ENCODE assay signal across 8 mouse cellular contexts in the genomic region with DNA sequence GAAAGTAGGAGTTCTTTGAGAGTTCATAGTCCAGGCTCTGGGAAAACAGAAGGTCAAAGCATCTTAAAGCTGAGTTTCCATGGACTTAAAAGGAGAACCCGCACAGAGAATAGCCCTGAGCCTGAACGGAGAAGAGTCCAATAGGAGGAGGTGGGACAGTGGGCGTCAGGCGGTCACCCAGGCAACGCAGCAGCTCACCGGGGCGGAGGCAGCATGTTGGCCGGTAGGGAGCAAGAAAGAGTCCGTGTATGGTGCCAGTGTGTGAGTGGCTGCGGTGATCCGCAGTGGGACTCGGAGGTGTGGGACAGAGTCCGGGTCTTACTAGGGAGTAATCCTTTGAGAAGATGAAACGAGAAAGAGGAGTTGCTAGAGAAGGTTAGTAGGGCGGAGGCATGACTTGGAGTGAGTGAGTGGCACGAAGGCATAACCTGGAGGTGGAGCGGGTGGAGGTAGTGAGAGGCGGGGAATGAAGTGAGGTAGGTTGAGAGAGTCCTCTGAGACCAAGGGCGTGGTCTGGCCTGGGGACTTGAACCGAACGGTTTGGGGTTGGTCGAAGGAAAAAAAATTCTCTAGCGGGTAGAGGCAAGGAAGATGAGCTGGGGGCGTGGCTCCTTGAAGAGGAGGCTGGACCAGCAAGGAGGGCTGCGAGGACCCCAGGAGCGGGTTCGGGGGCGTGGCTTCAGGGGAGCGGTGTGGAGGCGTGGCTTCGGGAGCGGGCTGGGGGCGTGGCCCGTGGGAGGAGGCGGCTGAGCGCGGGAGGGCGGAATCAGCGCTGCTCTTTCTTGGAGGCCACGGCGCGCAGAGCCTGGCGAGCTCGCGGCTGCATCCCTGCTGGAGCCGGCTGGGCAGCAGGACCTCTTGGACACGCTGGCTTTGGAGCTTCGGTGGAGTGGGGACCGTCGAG. TPM values are rescaled to one million over a fixed set of nuclear protein-coding genes. Genes with fewer than 3 reads are reported as not detected.
DNase-seq lines count a peak whose midpoint lies in the region; ATAC-seq and TF ChIP-seq lines count a peak whose summit lies in the region.

Spata13 (plus strand) TSS at position 41 of the 904 bp plus-strand sequence.

- DNase-seq in layer of hippocampus, adult 11-12 months (ENCODE audit: low spot score): peak; percentile 61
- DNase-seq in layer of hippocampus, adult 9-10 months (ENCODE audit: low spot score): no peak
- DNase-seq in embryonic facial prominence, embryonic 14.5 days (ENCODE audit: low spot score): peak; percentile 94
- peak; percentile 83 for DNase-seq in heart, adult 8-10 months (ENCODE audit: low spot score)
- peak; percentile 92 to 94 for DNase-seq in kidney, adult 8-10 months
- DNase-seq in limb, embryonic 14.5 days (ENCODE audit: low spot score): peak; percentile 81
- peak; percentile 86 for DNase-seq in midbrain, postnatal 0 days (ENCODE audit: low spot score)
- DNase-seq in spleen, postnatal 14 days (ENCODE audit: low spot score in 2 of 2): peak; percentile 91 to 93

- peaks cover 17% of the 10 kb centered on the region for H3K4me1 ChIP-seq in embryonic facial prominence, embryonic 14.5 days (ENCODE audit: control insufficient read depth, insufficient read depth, low read length)
- peaks cover 14% of the 10 kb centered on the region for H3K4me1 ChIP-seq in limb, embryonic 14.5 days (ENCODE audit: control insufficient read depth, insufficient read depth, low read length)
- peaks cover 12% of the 10 kb centered on the region; the same call in 1 of the 2 replicates for H3K4me1 ChIP-seq in midbrain, postnatal 0 days (ENCODE audit: insufficient read depth, low read length)

- H3K4me3 ChIP-seq in embryonic facial prominence, embryonic 14.5 days (ENCODE audit: low read depth, low read length): peak within 1 kb of the TSS; percentile 65
- H3K4me3 ChIP-seq in limb, embryonic 14.5 days (replicated peaks; ENCODE audit: low read length): peak within 1 kb of the TSS; percentile 61
- peak within 1 kb of the TSS; percentile 60 for H3K4me3 ChIP-seq in midbrain, postnatal 0 days (ENCODE audit: low read depth, low read length)

- peak within 1 kb of the TSS; percentile 98 for H3K4me2 ChIP-seq in embryonic facial prominence, embryonic 14.5 days (ENCODE audit: low read depth, low read length)
- H3K4me2 ChIP-seq in limb, embryonic 14.5 days (replicated peaks; ENCODE audit: low read depth, low read length, severe bottlenecking): peak within 1 kb of the TSS; percentile 99
- peak within 1 kb of the TSS; percentile 99 for H3K4me2 ChIP-seq in midbrain, postnatal 0 days (ENCODE audit: low read depth, low read length, poor library complexity, severe bottlenecking)

- no peak within 1 kb of the TSS; the same call in 1 of the 2 replicates for H3K27ac ChIP-seq in embryonic facial prominence, embryonic 14.5 days (replicated peaks; ENCODE audit: low read depth, low read length)
- no peak within 1 kb of the TSS for H3K27ac ChIP-seq in limb, embryonic 14.5 days (replicated peaks; ENCODE audit: low read depth, low read length)
- no peak within 1 kb of the TSS for H3K27ac ChIP-seq in midbrain, postnatal 0 days (ENCODE audit: low read depth, low read length)

- no peaks in the 10 kb centered on the region for H3K9me3 ChIP-seq in embryonic facial prominence, embryonic 14.5 days (ENCODE audit: control insufficient read depth, low read length)
- no peaks in the 10 kb centered on the region for H3K9me3 ChIP-seq in limb, embryonic 14.5 days (ENCODE audit: control insufficient read depth, low read length)
- no peaks in the 10 kb centered on the region for H3K9me3 ChIP-seq in midbrain, postnatal 0 days (ENCODE audit: low read length)

- 0 out of 2 replicates have a peak, but pooled peaks have one; percentile 10 for TF ChIP-seq POLR2A in limb, embryonic 14.5 days (IDR thresholded peaks at IDR 0.05; ENCODE audit: borderline replicate concordance, extremely low read depth, insufficient read depth, insufficient read length)

- no peaks in the 10 kb centered on the region for H3K36me3 ChIP-seq in embryonic facial prominence, embryonic 14.5 days (ENCODE audit: control insufficient read depth, insufficient read depth, low read length)
- H3K36me3 ChIP-seq in limb, embryonic 14.5 days (ENCODE audit: control insufficient read depth, insufficient read depth, low read length): no peaks in the 10 kb centered on the region
- H3K36me3 ChIP-seq in midbrain, postnatal 0 days (ENCODE audit: insufficient read depth, low read length): no peaks in the 10 kb centered on the region

- H3K27me3 ChIP-seq in embryonic facial prominence, embryonic 14.5 days (replicated peaks; ENCODE audit: control insufficient read depth, insufficient read depth, low read length): 0 out of 2 replicates have a peak, but pooled peaks cover 9% of the 10 kb centered on the region
- peaks cover 6% of the 10 kb centered on the region; the same call in 1 of the 2 replicates for H3K27me3 ChIP-seq in limb, embryonic 14.5 days (ENCODE audit: control insufficient read depth, insufficient read depth, low read length)
- no peaks in the 10 kb centered on the region for H3K27me3 ChIP-seq in midbrain, postnatal 0 days (ENCODE audit: insufficient read depth, low read length)

- ATAC-seq in embryonic facial prominence, embryonic 14.5 days (ENCODE audit: low read depth): peak; percentile 91
- ATAC-seq in limb, embryonic 14.5 days (ENCODE audit: low FRiP score, low read depth): peak; percentile 93
- ATAC-seq in midbrain, postnatal 0 days (ENCODE audit: low FRiP score): peak; percentile 88

- H3K9ac ChIP-seq in embryonic facial prominence, embryonic 14.5 days (ENCODE audit: low read depth, low read length): peak within 1 kb of the TSS; percentile 73
- peak within 1 kb of the TSS; percentile 60 for H3K9ac ChIP-seq in limb, embryonic 14.5 days (ENCODE audit: low read depth, low read length, severe bottlenecking)
- H3K9ac ChIP-seq in midbrain, postnatal 0 days (replicated peaks; ENCODE audit: low read length, poor library complexity, severe bottlenecking): peak within 1 kb of the TSS; percentile 53

- peak; percentile 16; the same call in 1 of the 2 replicates for TF ChIP-seq CTCF in midbrain, postnatal 0 days (IDR thresholded peaks at IDR 0.05)

- under 1% methylated on average over 28 of the region's 50 CpGs for WGBS in embryonic facial prominence, embryonic 14.5 days
- WGBS in limb, embryonic 14.5 days: 2% methylated on average over 37 of the region's 50 CpGs
- WGBS in midbrain, postnatal 0 days: under 1% methylated on average over 45 of the region's 50 CpGs

RNA-seq across cellular contexts. Expression of gene Spata13, which starts in this region (rescaled TPM):
- polyA plus RNA-seq in embryonic facial prominence, embryonic 14.5 days (2014; fragmentation: Nextera tagmentation; extraction: Ambion mirVana): 14.7 and 16.9 TPM in 2 replicates
- total RNA-seq in heart, adult 8-10 months (2022): 10 to 100 TPM; 11.3 to 15.0 (median 13.6) TPM
- 6.8 and 7.1 TPM in 2 replicates for polyA plus RNA-seq in limb, embryonic 14.5 days (2012; rRNA removed)
- polyA plus RNA-seq in limb, embryonic 14.5 days (2014; fragmentation: Nextera tagmentation; extraction: Ambion mirVana): 9.5 and 9.9 TPM in 2 replicates
- total RNA-seq in midbrain, postnatal 0 days (2014; rRNA removed): 28.0 and 33.0 TPM in 2 replicates
- 9.0 and 12.4 TPM in 2 replicates for polyA plus RNA-seq in midbrain, postnatal 0 days (2015; fragmentation: Nextera tagmentation; extraction: Ambion mirVana)
